Mouse (Mus musculus): Measurements from ENCODE around the gene Cttnbp2nl. TPM values are rescaled to one million over a fixed set of nuclear protein-coding genes. Genes with fewer than 3 reads are reported as not detected.

Gene Cttnbp2nl
- polyA plus RNA-seq, 1 experiment from 2014 or later, result 27.4 TPM

DNA sequence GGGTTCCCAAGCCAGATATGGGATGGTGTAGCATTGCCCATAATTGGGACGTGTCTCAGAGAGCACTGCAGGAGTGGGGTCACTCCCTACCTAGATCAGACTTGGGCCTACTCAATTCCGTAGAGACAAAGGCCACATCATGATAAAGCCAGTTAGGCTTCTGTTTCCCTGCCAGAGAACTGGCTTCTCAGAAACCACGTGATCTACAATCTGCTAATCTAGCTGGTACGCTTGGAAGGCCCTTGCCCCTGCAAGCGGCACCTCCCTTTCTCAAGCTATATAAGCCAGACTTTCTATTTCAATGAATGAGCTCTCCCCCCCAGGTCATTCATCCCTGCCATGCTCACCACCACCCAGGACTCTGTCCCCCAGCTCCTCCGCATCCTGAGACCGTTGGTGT is 37.2 kb upstream of the Cttnbp2nl start:
- no peak overlapping the region for H3K4me2 ChIP-seq (replicated peaks; ENCODE audit: low read depth, low read length)
- no peak for ATAC-seq (ENCODE audit: low FRiP score, low TSS enrichment)
- no peak overlapping the region for H3K27ac ChIP-seq (ENCODE audit: low read depth, low read length)
- H3K4me3 ChIP-seq (ENCODE audit: low read length), result no peak overlapping the region
- H3K9ac ChIP-seq (ENCODE audit: low read depth, low read length), result no peak overlapping the region
- H3K9me3 ChIP-seq (ENCODE audit: control insufficient read depth, low read length), result no peaks in the 10 kb centered on the region
- 79% methylated on average over 7 of the region's 7 CpGs for WGBS
- H3K36me3 ChIP-seq (ENCODE audit: control insufficient read depth, insufficient read depth, low read length), result no peaks in the 10 kb centered on the region
- peaks cover 5% of the 10 kb centered on the region; the same call in 1 of the 2 replicates for H3K4me1 ChIP-seq (ENCODE audit: control insufficient read depth, insufficient read depth, low read length)
- no peaks in the 10 kb centered on the region for H3K27me3 ChIP-seq (ENCODE audit: control insufficient read depth, insufficient read depth, low read length)

DNA sequence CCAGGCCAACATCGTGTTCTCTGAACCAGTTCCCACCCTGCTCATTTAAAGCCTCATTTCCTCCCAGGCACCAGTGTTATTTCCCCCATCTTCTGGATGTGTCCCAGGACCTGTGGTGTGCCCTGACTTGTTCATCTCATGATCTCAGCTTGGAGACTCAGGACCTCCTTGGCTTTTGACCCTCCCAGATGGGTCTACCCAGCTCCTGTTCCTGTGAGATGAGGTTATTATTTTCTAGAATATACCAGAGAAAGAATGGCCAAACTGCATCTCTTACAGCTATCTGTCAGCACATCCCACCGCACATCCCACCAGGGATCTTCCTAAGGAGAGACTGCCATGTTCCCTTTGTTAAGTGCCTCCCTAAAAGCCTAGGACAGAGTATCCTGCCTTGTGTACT is 35.7 kb upstream of the Cttnbp2nl start:
- no peaks in the 10 kb centered on the region for H3K9me3 ChIP-seq (ENCODE audit: control insufficient read depth, low read length)
- ATAC-seq (ENCODE audit: low FRiP score, low TSS enrichment), result no peak
- WGBS, result 72% methylated on average over 2 of the region's 2 CpGs
- peaks cover 7% of the 10 kb centered on the region; the same call in 1 of the 2 replicates for H3K4me1 ChIP-seq (ENCODE audit: control insufficient read depth, insufficient read depth, low read length)
- H3K4me3 ChIP-seq (ENCODE audit: low read length), result no peak overlapping the region
- H3K27ac ChIP-seq (ENCODE audit: low read depth, low read length), result no peak overlapping the region
- no peak overlapping the region for H3K9ac ChIP-seq (ENCODE audit: low read depth, low read length)
- H3K4me2 ChIP-seq (replicated peaks; ENCODE audit: low read depth, low read length), result no peak overlapping the region
- H3K36me3 ChIP-seq (ENCODE audit: control insufficient read depth, insufficient read depth, low read length), result no peaks in the 10 kb centered on the region
- H3K27me3 ChIP-seq (ENCODE audit: control insufficient read depth, insufficient read depth, low read length), result no peaks in the 10 kb centered on the region

DNA sequence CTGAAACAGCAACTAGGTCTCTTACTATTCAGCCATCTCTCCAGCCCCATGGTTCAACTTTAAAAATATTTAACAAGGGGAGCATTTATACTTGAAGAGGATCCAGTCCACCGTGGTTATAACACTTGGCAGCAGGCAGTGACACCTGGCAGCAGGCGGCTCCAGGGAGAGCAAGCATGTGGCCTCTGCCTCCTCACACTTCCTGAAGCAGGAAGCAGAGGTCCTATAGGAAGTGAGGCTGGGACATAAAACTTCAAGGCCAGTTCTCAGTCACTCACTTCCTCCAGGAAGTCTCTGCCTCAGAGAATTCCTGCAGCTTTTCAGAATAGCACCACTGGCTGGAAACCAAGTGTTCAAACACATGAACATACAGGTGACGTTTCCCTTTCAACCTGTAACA is 34.4 kb upstream of the Cttnbp2nl start:
- Histone ChIP-seq H3K4me2 (replicated peaks; ENCODE audit: low read depth, low read length) (no peak overlapping the region), H3K4me1 (ENCODE audit: control insufficient read depth, insufficient read depth, low read length) (0 out of 2 replicates have a peak, but pooled peaks cover 2% of the 10 kb centered on the region), H3K9me3 (ENCODE audit: control insufficient read depth, low read length) (no peaks in the 10 kb centered on the region), H3K27ac (ENCODE audit: low read depth, low read length) (no peak overlapping the region), H3K4me3 (ENCODE audit: low read length) (no peak overlapping the region), H3K27me3 (ENCODE audit: control insufficient read depth, insufficient read depth, low read length) (no peaks in the 10 kb centered on the region), H3K9ac (ENCODE audit: low read depth, low read length) (no peak overlapping the region), H3K36me3 (ENCODE audit: control insufficient read depth, insufficient read depth, low read length) (no peaks in the 10 kb centered on the region)
- 32% methylated on average over 3 of the region's 3 CpGs for WGBS
- ATAC-seq (ENCODE audit: low FRiP score, low TSS enrichment), result no peak

DNA sequence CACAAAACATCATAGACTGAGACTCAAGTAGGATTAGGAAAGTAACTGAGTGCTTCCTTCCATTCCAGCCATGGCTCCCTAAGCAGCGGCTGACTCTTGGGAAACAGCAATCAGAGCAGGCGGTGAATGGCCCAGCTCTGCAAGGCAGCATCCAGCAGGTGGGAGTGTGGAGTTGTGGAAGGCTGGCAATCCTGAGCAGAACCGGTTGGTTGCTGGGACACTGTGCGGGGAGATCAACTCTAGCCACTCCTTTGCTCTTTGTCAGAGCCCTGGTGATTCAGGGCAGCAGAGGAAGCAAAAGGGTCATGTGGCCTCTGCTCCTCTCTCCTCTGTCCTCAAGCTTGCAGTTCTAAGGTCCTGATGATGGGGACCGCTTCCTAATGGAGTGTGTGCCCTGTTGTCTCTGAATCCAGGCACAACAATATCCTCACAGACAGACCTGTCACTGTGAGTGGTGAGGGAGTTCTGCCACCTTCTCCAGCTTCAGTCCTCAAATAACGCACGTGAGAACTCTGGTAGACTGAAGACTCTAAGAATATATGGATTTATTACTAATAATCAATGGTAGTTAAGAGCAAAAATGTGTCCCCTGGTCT is 25.4 kb upstream of the Cttnbp2nl start:
- WGBS, result 23% methylated on average over 7 of the region's 7 CpGs
- Histone ChIP-seq H3K4me1 (ENCODE audit: control insufficient read depth, insufficient read depth, low read length) (no peaks in the 10 kb centered on the region), H3K27ac (ENCODE audit: low read depth, low read length) (no peak overlapping the region), H3K9me3 (ENCODE audit: control insufficient read depth, low read length) (no peaks in the 10 kb centered on the region), H3K27me3 (ENCODE audit: control insufficient read depth, insufficient read depth, low read length) (no peaks in the 10 kb centered on the region), H3K9ac (ENCODE audit: low read depth, low read length) (no peak overlapping the region), H3K4me2 (replicated peaks; ENCODE audit: low read depth, low read length) (no peak overlapping the region), H3K4me3 (ENCODE audit: low read length) (no peak overlapping the region), H3K36me3 (ENCODE audit: control insufficient read depth, insufficient read depth, low read length) (no peaks in the 10 kb centered on the region)
- ATAC-seq (ENCODE audit: low FRiP score, low TSS enrichment), result peak; percentile 86

DNA sequence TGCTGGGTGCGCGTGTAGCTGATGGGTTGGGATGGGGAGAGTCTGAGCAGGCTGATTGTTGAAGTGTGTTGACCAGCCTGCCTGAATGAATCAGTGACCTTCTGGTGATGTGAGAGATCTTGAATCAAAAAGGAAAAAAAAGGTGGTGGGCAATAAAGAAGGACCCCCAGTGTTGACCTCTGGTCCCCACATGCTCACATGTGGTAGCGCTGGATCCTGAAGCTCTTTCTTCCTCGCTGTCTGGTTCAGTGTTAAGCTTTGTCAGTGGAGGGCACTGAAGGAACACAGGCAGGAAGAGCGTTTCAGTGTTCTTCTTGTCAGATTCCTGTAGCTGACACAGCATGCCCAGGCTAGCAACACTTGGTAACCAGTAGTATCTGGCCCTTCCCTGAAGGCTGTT is 22.9 kb upstream of the Cttnbp2nl start:
- H3K36me3 ChIP-seq (ENCODE audit: control insufficient read depth, insufficient read depth, low read length), result no peaks in the 10 kb centered on the region
- WGBS, result 92% methylated on average over 5 of the region's 5 CpGs

DNA sequence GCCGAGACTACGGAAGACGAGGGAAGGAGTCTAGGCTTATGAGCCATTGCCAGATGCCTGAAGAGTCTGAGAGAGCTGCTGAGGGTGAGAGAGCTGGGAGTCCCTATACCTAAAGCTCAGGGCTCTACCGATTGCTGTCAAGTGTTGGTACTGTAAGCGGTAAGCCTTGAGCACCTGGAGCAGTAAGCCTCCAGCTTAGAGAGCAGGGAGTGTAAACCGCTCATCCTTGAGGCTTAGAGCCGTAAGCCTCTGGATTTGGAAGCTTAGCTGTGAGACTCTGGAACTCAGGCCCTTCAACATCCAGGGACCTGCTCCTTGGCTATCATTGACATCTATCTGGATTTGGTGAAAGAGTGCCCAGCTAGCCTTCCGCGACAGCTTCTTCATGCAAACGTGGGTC is 19.6 kb upstream of the Cttnbp2nl start:
- H3K27ac ChIP-seq (ENCODE audit: low read depth, low read length), result no peak overlapping the region
- WGBS, result 92% methylated on average over 10 of the region's 10 CpGs
- H3K36me3 ChIP-seq (ENCODE audit: control insufficient read depth, insufficient read depth, low read length), result no peaks in the 10 kb centered on the region
- no peak overlapping the region for H3K4me2 ChIP-seq (replicated peaks; ENCODE audit: low read depth, low read length)
- no peak overlapping the region for H3K9ac ChIP-seq (ENCODE audit: low read depth, low read length)
- ATAC-seq (ENCODE audit: low FRiP score, low TSS enrichment), result no peak
- H3K4me3 ChIP-seq (ENCODE audit: low read length), result no peak overlapping the region
- no peaks in the 10 kb centered on the region for H3K4me1 ChIP-seq (ENCODE audit: control insufficient read depth, insufficient read depth, low read length)
- H3K27me3 ChIP-seq (ENCODE audit: control insufficient read depth, insufficient read depth, low read length), result no peaks in the 10 kb centered on the region
- no peaks in the 10 kb centered on the region for H3K9me3 ChIP-seq (ENCODE audit: control insufficient read depth, low read length)

More for the DNA sequence above, 22.9 kb upstream of the Cttnbp2nl start:
- no peaks in the 10 kb centered on the region for H3K4me1 ChIP-seq (ENCODE audit: control insufficient read depth, insufficient read depth, low read length)
- no peaks in the 10 kb centered on the region for H3K9me3 ChIP-seq (ENCODE audit: control insufficient read depth, low read length)
- no peaks in the 10 kb centered on the region for H3K27me3 ChIP-seq (ENCODE audit: control insufficient read depth, insufficient read depth, low read length)
- no peak overlapping the region for H3K9ac ChIP-seq (ENCODE audit: low read depth, low read length)
- H3K27ac ChIP-seq (ENCODE audit: low read depth, low read length), result no peak overlapping the region
- no peak for ATAC-seq (ENCODE audit: low FRiP score, low TSS enrichment)
- no peak overlapping the region for H3K4me3 ChIP-seq (ENCODE audit: low read length)
- H3K4me2 ChIP-seq (replicated peaks; ENCODE audit: low read depth, low read length), result no peak overlapping the region

DNA sequence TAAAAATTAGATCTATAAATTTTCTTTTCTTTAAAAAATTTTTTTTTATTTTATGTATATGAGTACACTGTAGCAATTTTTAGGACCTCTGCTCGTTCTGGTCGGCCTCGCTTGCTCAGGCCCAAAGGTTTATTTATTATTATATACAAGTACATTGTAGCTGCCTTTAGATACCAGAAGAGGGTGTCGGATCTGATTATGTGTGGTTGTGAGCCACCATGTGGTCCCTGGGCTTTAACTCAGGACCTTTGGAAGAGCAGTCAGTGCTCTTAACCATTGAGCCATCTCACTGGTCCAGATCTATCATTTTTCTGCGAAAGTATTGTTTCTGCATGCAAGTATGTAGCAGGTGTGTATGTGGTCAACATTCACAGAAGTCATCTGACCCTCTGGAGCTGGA is 18.3 kb upstream of the Cttnbp2nl start:
- 92% methylated on average over 5 of the region's 5 CpGs for WGBS
- no peak for ATAC-seq (ENCODE audit: low FRiP score, low TSS enrichment)

DNA sequence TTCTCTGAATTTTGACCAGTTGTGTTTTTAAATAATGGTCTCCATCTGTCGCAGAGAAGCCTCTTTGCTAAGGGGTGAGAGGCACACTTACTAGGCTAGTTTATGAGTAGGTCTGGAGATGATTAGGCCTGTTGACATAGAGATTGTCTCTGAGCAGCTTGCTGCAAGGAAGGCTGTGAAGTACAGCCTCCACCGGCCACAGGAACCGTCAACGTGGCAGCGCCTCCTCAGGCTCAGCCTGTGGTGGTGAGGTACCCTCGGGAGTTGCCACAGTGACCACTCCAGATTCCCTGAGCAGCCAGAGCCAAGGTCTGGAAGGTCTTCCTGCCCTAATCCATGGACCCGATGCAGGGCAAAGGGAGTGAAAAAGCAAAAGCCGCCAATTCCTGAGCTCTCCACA is 17.6 kb upstream of the Cttnbp2nl start:
- WGBS, result 71% methylated on average over 8 of the region's 8 CpGs
- Histone ChIP-seq H3K27me3 (ENCODE audit: control insufficient read depth, insufficient read depth, low read length) (no peaks in the 10 kb centered on the region), H3K4me3 (ENCODE audit: low read length) (no peak overlapping the region), H3K9ac (ENCODE audit: low read depth, low read length) (no peak overlapping the region), H3K4me1 (ENCODE audit: control insufficient read depth, insufficient read depth, low read length) (no peaks in the 10 kb centered on the region), H3K4me2 (replicated peaks; ENCODE audit: low read depth, low read length) (no peak overlapping the region), H3K9me3 (ENCODE audit: control insufficient read depth, low read length) (no peaks in the 10 kb centered on the region), H3K27ac (ENCODE audit: low read depth, low read length) (no peak overlapping the region), H3K36me3 (ENCODE audit: control insufficient read depth, insufficient read depth, low read length) (no peaks in the 10 kb centered on the region)
- ATAC-seq (ENCODE audit: low FRiP score, low TSS enrichment), result no peak

More for the DNA sequence above, 18.3 kb upstream of the Cttnbp2nl start:
- no peak overlapping the region for H3K27ac ChIP-seq (ENCODE audit: low read depth, low read length)
- no peaks in the 10 kb centered on the region for H3K9me3 ChIP-seq (ENCODE audit: control insufficient read depth, low read length)
- no peaks in the 10 kb centered on the region for H3K27me3 ChIP-seq (ENCODE audit: control insufficient read depth, insufficient read depth, low read length)
- H3K4me2 ChIP-seq (replicated peaks; ENCODE audit: low read depth, low read length), result no peak overlapping the region
- H3K9ac ChIP-seq (ENCODE audit: low read depth, low read length), result no peak overlapping the region
- no peak overlapping the region for H3K4me3 ChIP-seq (ENCODE audit: low read length)
- no peaks in the 10 kb centered on the region for H3K36me3 ChIP-seq (ENCODE audit: control insufficient read depth, insufficient read depth, low read length)
- H3K4me1 ChIP-seq (ENCODE audit: control insufficient read depth, insufficient read depth, low read length), result no peaks in the 10 kb centered on the region

DNA sequence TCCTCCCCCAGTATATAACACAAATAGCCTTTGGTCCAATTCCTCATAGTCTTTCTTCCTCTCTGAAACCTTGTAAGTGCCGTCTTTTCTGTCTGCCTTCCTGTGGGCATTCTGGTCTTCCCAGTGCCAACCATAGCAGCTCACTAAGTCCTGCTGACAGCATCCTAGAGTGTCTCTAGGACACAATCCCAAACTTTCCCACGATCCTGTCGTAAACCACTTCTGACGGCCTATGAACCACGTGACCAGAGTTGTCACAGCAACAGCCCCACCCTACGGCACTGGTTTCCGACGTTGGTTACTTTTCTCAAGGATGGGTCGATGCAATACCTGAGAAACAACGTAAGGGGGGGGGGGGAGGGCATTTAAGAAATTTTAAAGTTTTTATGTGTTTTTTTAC is 13.6 kb upstream of the Cttnbp2nl start, which contains the start of gene 4930564D02Rik:
TSS of gene 4930564D02Rik (plus strand) at position 301 of the 400 bp plus-strand sequence.
- ATAC-seq (ENCODE audit: low FRiP score, low TSS enrichment), result no peak

More for the DNA sequence above, 13.6 kb upstream of the Cttnbp2nl start, which contains the start of gene 4930564D02Rik:
- 78% methylated on average over 10 of the region's 10 CpGs for WGBS
- no peaks in the 10 kb centered on the region for H3K36me3 ChIP-seq (ENCODE audit: control insufficient read depth, insufficient read depth, low read length)
- no peaks in the 10 kb centered on the region for H3K4me1 ChIP-seq (ENCODE audit: control insufficient read depth, insufficient read depth, low read length)
- H3K27me3 ChIP-seq (ENCODE audit: control insufficient read depth, insufficient read depth, low read length), result no peaks in the 10 kb centered on the region
- no peak within 1 kb of the TSS for H3K9ac ChIP-seq (ENCODE audit: low read depth, low read length)
- no peak within 1 kb of the TSS for H3K27ac ChIP-seq (ENCODE audit: low read depth, low read length)
- H3K4me2 ChIP-seq (replicated peaks; ENCODE audit: low read depth, low read length), result no peak within 1 kb of the TSS
- no peaks in the 10 kb centered on the region for H3K9me3 ChIP-seq (ENCODE audit: control insufficient read depth, low read length)
- H3K4me3 ChIP-seq (ENCODE audit: low read length), result no peak within 1 kb of the TSS

All from kidney, embryonic 14.5 days (tissue).